Mouse (Mus musculus) spleen, postnatal 10 days (tissue): ENCODE measurements around the gene Slx1b.
"Not testable (repeated sequence)": the region's sequence is repeated elsewhere in the genome, so short reads cannot be mapped to it uniquely, and the experiment has no call there.

Source experiments
- DNase-seq, 2 experiments: peaks; one replicate each; pipeline ENCODE4 v3.0.0; 2021 to 2022; ENCODE audit warnings: low spot score in 2 of 2

Slx1b gene

DNA sequence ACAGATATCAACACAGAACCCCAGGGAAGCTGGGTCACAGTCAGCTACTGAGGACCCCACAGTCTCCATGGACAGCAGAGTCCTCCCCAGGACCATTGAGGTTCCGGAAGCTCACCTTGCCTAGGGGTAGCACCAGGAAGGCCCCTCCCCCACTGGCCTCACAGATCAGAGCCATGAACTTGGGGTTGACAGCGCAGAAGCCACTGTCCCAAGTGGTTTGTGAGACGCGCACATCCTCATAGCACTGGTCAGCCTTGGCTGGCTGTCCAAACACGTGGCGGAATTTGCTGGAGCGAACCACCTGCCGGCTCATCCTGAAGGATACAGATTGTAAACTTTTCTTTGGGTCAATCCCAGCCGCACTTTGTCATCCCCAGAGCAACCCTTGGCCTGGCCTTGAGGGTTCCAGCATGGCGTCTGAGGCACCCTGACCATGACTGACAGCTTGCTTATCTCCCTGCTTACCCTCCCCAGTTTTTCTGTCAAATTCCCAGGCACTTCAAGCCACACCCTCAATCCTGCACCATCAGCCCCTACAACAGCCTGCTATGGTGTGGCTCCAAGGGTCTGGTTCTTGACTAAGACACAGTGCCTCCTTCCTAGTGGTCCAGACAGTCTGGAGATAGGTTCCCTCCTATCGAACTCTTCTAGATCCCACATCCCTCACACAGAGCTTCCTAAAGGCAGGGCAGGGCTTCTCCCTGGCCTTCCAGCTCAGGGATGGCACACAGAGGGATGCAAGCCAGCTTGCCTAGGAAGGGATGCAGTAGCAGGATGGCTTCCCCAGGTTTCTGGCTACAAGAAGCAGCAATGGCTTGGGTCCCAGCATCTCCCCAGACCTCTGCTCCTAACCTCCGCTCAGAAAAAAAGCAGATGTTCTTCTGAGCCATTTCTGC is 7.5 kb upstream of the Slx1b start:
- DNase-seq, result peak; percentile 40 to 72

- peak; percentile 35 to 61 for DNase-seq
These were observed 6.8 kb upstream of the Slx1b start for GRCm38 (mm10) chr7:126702358-126702757.

- DNase-seq, result peak in 1 of 2 experiments; percentile 39
These were observed 6.2 kb upstream of the Slx1b start for GRCm38 (mm10) chr7:126701559-126702357.

DNA sequence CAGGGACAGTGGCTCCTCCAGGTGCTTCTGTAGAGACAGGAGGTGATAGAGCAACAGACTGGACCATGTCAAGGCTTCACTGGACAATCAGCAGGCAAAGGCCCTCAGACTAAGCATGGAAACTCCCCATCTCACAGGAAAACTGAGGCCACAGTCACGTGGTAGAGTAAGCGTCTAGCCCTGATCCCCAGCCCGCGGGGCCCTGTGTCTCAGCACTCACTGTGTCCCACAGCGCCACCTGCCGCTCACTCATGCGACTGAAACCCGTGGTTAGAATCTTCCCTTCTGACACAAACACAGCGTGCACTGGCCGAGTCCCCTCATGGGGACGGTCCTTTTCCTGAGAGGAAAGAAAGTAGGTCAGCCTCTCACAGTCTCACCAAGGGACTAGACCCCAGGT is 5.5 kb upstream of the Slx1b start:
- peak; percentile 90 to 97 for DNase-seq

DNA sequence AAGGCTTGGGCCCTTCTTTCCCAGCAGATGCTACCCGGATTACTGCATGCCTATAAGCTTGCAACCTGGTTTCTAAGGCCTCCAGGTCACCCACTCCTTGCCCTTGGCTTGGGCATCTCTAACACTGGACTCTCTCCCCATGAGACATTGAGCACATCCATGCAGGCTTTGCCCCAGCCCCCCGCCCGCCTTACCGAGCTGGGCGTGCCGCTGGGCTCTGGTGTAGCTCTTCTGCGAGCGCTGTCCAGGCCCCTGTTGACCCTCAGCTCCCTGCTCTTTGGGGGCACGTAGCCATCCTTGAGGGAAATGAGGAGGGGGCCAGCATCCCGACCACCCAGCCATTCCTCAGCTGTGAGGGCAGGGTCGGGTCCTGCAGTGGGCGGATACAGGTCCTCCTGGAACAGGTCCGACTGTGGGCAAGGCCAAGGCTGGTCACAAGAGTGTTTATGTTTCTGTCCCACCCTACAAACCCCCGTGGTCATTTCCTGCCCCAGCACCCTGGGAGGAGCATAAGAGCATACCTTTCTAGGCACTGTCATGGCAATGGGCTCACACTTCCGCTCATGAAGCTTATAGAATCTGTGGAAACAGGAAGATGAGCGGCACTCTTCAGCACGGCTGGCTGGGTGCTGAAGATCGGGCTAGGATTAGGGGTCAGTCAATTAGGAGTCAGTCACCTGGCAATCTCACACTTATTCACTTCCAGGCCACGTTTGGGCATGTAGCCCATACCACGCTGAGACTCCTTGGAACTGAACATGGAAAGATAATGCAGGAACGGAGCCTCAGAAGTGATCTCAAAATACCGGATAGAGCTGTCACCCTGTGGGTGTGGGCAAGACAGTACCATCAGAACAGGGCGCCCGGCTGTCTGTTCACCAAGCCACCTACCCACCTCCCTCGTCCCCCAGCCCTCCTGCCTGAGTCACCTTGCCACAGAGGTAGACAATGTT is 4.8 kb upstream of the Slx1b start:
- peak in 1 of 2 experiments; percentile 21 for DNase-seq

GRCm38 (mm10) chr7:126697838-126698237 is 2.3 kb upstream of the Slx1b start:
- no peak for DNase-seq

DNA sequence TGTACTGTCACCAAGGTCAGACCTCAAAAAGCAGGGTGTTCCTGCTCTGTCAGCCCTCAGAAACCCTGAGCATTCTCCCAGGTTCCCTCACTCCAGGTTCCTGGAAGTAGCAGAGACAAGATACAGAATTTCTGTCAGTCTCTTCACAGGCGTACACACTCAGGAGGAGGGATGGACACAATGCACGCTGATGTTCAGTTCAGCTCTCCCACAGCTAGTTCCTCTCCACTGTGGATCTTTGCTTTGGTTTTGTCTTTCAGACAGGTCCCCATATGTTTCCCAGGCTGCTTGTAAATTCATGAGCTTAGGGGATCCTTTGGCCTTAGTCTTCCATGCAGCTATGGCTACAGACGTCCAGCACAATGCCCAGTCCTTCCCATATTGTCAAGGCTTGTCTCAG is 1.3 kb upstream of the Slx1b start:
- no peak for DNase-seq

- DNase-seq, result no peak
These were observed 719 bp upstream of the Slx1b start for GRCm38 (mm10) chr7:126696303-126696702.

- peak in 1 of 2 experiments; percentile 83 for DNase-seq
These were observed 373 bp downstream of the Slx1b start, which contains the start of gene Bola2 for GRCm38 (mm10) chr7:126695210-126695611. Gene Bola2, plus strand, starts transcription at chr7:126695401.

DNA sequence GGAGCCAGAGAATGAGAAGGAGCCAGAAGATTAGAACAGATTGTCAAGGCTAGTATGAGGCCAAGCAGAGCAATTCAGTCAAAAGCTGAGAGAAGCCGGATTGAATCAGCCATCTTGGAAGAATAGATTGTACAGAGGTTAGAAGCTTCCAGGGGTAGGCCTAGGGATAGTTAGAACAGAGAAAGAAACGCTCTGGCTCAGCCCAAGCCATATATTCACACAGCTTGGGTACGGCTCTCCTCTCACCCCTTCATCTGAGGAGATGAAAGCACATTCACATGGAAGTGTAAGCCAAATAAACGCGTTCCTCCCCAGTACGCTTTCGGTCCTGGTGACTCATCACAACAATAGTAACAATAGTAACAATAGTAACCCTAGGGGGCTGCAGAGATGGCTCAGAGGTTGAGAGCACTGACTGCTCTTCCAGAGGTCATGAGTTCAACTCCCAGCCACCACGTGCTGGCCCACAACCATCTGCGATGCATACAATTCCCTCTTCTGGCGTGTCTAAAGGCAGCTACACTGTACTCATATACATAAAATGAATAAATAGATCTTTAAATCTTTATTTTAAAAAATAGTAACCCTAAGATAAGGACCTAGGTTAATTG is 1.0 kb downstream of the Slx1b start:
- DNase-seq, result no peak

DNA sequence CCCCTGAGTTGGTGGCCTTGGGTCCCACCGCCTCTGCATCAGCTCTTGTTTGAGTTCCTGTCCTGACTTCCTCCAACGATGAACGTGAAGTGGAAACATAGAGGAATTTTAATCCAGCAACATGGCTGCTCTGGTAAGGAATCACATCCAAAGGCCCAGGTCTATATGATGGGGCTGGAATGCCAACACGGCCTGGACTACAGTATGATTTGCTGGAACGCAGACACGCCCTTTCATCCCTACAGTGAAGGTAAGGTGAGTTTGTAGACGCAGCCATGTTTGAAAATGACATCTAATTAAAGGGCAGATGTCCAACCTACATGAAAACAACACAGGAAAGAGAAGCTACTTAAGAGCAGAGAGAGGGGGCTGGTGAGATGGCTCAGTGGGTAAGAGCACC is 1.8 kb downstream of the Slx1b start:
- no peak for DNase-seq

DNA sequence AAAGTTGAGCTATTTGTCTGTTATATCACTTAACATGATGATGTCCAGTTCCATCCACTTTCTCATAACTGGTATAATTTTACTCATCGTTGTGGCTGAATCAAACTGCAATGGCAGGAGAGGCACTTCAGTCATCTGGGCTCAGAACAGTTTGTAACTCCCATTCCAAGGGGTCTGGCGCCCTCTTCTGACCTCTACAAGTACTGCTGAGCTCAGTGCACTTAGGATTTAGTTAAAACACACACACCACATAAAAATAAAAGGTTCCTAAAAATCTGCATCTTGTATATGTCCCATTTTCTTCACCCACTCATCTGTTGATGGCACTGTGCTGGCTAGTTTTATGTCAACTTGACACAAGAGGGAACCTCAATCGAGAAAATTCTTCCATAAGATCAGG is 2.3 kb downstream of the Slx1b start:
- DNase-seq, result peak; percentile 79 to 91

DNA sequence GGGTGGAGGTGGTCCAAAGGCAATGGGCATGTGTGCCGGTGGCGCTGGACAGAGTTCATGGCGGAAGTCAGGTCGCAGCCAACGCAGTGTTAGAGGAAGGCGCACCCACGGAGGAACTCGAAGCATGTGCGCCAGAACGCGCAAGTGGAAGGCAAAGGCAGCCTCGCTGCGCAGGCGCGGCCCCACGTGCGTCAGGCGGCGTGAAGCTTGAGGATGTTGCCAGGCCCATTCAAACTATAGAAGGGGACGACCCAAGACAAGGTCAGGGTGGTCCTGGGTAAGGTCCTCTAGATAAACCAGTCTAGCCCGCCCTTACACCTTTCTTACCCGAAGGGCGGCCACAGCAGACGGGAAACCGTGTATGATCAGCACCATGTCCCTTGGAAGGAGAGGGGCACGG is 3.2 kb downstream of the Slx1b start:
- no peak for DNase-seq

GRCm38 (mm10) chr7:126691676-126692075 is 3.9 kb downstream of the Slx1b start:
- no peak for DNase-seq

DNA sequence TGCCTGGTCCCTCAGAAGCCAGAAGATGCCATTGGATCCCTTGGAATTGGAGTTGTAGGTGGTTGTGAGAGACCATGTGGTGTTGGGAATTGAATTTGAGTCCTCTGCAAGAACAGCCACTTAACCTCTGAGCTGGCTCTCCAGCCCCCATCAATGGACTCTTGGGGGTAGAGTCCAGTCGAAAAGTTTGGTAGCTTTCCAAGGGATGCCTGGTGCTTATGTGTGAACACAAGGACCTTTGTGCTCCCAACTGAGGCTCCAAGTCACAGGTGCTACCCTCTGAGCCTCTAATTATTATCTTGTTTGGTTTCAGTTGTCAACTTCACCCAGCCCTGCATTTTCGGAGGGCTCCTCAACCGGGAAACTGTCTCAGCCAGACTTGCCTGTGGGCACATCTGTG is 4.8 kb downstream of the Slx1b start:
- no peak for DNase-seq

DNA sequence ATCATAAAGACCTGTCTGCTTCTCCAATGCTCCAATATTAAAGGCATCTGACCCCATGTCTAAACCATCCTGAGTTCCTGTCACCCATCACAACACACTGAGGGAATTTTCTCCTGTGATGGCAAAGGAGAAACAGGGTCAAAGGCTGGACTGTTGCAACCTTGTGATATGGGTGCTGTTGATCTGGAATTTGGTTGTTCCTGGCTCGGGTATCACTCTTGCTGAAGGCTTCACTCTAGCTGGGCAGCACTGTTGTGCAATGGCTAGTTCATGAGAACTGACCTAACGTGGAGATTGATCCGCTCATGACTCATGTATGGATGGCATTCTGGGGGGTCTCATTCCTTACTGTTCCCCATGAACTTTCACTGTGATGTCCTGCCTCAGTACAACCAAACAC is 6.6 kb downstream of the Slx1b start:
- DNase-seq, result no peak

DNA sequence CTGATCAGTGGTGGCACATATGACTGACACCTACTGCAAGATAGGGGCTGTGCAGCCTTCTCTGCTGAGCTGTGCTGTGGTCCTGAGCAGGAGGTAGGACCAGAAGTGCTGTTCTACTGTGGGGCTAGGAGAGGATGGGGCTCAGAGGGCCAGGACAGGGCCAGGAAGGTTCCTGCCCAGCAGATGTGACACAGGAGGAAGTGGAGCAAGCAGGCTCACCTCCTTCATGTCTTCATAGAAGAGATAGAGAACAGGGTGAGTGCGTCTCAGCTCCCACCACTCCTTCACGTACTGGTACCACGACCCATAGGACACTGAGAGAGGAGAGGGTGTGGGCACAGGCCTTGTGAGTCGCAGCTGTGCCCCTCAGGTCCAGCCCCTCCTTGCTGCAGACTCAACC is 7.4 kb downstream of the Slx1b start:
- not testable (repeated sequence) for DNase-seq

GRCm38 (mm10) chr7:126681221-126681620 is 14.4 kb downstream of the Slx1b start:
- DNase-seq, result no peak

GRCm38 (mm10) chr7:126679683-126680082 is 15.9 kb downstream of the Slx1b start:
- DNase-seq, result no peak

DNA sequence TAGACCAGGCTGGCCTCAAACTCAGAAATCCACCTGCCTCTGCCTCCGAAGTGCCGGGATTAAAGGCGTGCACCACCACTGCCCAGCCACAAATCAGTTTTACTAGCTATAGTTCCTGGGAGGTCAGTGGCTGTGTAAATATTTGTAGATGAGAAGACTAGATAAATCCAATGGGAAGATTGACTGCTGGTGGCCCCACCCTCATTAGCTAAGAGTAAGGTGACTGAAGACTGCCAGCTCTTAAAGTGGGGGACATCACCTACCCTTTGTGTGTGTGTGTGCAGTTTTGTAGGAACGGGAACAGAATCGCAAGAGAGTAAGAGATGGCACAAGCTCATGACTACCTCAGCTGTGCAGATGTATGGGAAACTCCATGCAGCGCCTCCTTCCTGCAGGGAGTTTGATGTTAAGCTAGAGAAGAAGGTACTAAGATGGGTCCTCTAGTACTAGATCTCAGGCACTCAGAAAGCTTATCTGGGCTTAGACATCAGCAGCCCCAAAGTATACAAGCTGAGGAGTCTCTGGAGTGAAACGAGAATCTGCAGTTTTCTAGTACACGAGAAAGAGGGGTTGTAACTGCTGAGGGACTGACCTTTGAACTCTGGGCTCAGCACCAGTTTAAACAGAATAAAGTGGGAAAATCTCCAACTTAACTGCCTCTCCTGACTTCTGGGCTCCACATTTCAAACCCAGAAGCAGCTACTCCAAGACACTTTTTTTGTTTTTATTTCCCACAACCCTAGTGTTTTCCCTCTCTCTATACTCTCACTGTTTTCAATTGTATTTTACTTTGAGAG is 16.8 kb downstream of the Slx1b start:
- DNase-seq, result no peak
